Mouse (Mus musculus): Measurements from ENCODE around the gene Mospd1.

DNA sequence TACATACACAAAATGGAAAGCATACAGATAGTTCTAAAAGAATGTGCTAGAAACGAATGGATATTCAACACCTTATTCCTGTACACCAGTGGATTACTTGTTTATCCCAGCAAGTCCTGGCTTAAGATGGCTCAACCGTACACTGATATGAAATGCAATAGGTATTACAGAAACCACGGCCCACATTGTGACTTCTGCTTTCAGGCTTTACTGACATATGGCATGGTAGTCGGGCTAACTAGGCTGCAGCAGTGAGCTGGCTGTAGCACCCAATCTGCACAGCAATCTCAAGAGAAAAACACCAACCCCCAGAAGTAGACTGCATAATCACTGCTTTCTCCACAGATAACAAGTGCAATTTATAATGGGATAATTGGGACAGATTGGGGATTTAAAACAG is 21.9 kb downstream of the Mospd1 start:
- TF ChIP-seq POLR2A (IDR thresholded peaks at IDR 0.05; ENCODE audit: insufficient read length, low read depth) (no peak), MYOG (IDR thresholded peaks at IDR 0.05; ENCODE audit: control insufficient read depth in 1 of 3, insufficient read depth in 1 of 3, insufficient read length in 2 of 3, low read depth in 2 of 3) (no peak), TCF12 (IDR thresholded peaks at IDR 0.05; ENCODE audit: insufficient read depth, poor library complexity, severe bottlenecking) (no peak), USF1 (IDR thresholded peaks at IDR 0.05; ENCODE audit: low read depth) (no peak), CEBPB (IDR thresholded peaks at IDR 0.05; ENCODE audit: insufficient read depth, poor library complexity, severe bottlenecking) (no peak), SRF (IDR thresholded peaks at IDR 0.05; ENCODE audit: control insufficient read depth, insufficient read length, low read depth) (no peak), REST (IDR thresholded peaks at IDR 0.05; ENCODE audit: insufficient read depth, insufficient read length) (no peak)

All from myocyte (in vitro differentiated cells).